Mouse (Mus musculus) heart, postnatal 14 days (tissue): Measurements from ENCODE around the gene D3Ertd751e. TPM values are rescaled to one million over a fixed set of nuclear protein-coding genes. Genes with fewer than 3 reads are reported as not detected.

ENCODE experiments used
- DNase-seq, 2 experiments: peaks; one replicate each; pipeline ENCODE4 v3.0.0; 2021 to 2022
- intact Hi-C: fragments of 180-260 bp; cut with DNase I; formaldehyde crosslinking; loops from one replicate; pipeline ENCODE4 v1.15.1; 2025
- long read RNA-seq, 2 experiments: library from polyadenylated mRNA; stranded (forward); transcript quantifications; one replicate each; pipeline ENCODE4 v2.0.0; 2021
- total RNA-seq, 2 experiments: library from RNA; stranded (reverse); gene quantifications; 2 replicates each; pipeline ENCODE4 v1.2.3; 2021

The D3Ertd751e gene
- total RNA-seq, result 10 to 100 TPM in 1 of 2 experiments, 1 to 10 TPM in 1; 8.6 to 10.0 TPM
- long read RNA-seq, experiment 1, transcript D3Ertd751e-203 (6 exons, 3,452 nt), result major isoform, 6 of 9 reads
- long read RNA-seq, experiment 1, partial matches to known transcripts, result 0 of 9 reads
- long read RNA-seq, experiment 1, other reads (novel, unspliced or antisense), result 2 of 9 reads
- long read RNA-seq, experiment 2, transcript D3Ertd751e-203 (6 exons, 3,452 nt), result major isoform, 5 of 6 reads
- long read RNA-seq, experiment 2, partial matches to known transcripts, result 0 of 6 reads
- long read RNA-seq, experiment 2, other reads (novel, unspliced or antisense), result 1 of 6 reads

GRCm38 (mm10) chr3:41742278-41742934 is at the start of gene D3Ertd751e, which contains the start of gene Sclt1:
D3Ertd751e (plus strand) TSS chr3:41742611.
Sclt1 (minus strand) TSS chr3:41742514.
- DNase-seq, result peak; percentile 97 to 98
- intact Hi-C loops, result loop anchor here (5.0 to 10.0 kb wide), 3 partner anchors 175 to 668 kb away; no protein-coding TSS in a partner anchor

- DNase-seq, result no peak
- intact Hi-C loops, result no loop called here
These were observed 46.7 kb upstream of the D3Ertd751e start for GRCm38 (mm10) chr3:41695681-41696080.

- peak in 1 of 2 experiments; percentile 12 for DNase-seq
- intact Hi-C loops, result loop anchor here (5.0 to 10.0 kb wide), 3 partner anchors 174 to 667 kb away; no protein-coding TSS in a partner anchor
These were observed 672 bp upstream of the D3Ertd751e start for GRCm38 (mm10) chr3:41741601-41742277.

- intact Hi-C loops, result loop anchor here (5.0 to 10.0 kb wide), 3 partner anchors 176 to 669 kb away; no protein-coding TSS in a partner anchor
- peak in 1 of 2 experiments; percentile 3 for DNase-seq
These were observed 1.0 kb downstream of the D3Ertd751e start for GRCm38 (mm10) chr3:41743436-41743835.

GRCm38 (mm10) chr3:41754556-41754955 is 12.1 kb downstream of the D3Ertd751e start:
- intact Hi-C loops, result no loop called here

GRCm38 (mm10) chr3:41762091-41762490 is 19.7 kb downstream of the D3Ertd751e start:
- DNase-seq, result no peak
- intact Hi-C loops, result no loop called here

More at GRCm38 (mm10) chr3:41754556-41754955, 12.1 kb downstream of the D3Ertd751e start:
- no peak for DNase-seq

- intact Hi-C loops, result no loop called here
These were observed 70.0 kb downstream of the D3Ertd751e start for GRCm38 (mm10) chr3:41812447-41812846.

More at GRCm38 (mm10) chr3:41812447-41812846, 70.0 kb downstream of the D3Ertd751e start:
- no peak for DNase-seq

Other genes starting within 250 kb of the D3Ertd751e start
- gene Jade1, start 186.9 kb upstream of the D3Ertd751e start, total RNA-seq, result 10 to 100 TPM; 28.1 to 28.6 TPM
- 1 to 10 TPM; 6.9 to 7.6 TPM for gene Sclt1, start 97 bp upstream of the D3Ertd751e start, total RNA-seq